Mouse (Mus musculus) gastrocnemius, adult 2 months (tissue): ENCODE measurements at regions not wholly inside any gene's neighbourhood (a gene's known extent, or its start where the extent isn't known, plus 50 kb on each side); places are given as distances from the start of the nearest gene placed in this dataset.

Source experiments
- DNase-seq: peaks from one replicate; pipeline ENCODE4 v3.0.0; 2022
- H3K27ac ChIP-seq: fragments of 200-600 bp; 2 replicates; pipeline ENCODE4 v1.8.1; 2022; ENCODE audit warnings: mild to moderate bottlenecking
- H3K4me3 ChIP-seq: fragments of 200-600 bp; 2 replicates; pipeline ENCODE4 v1.8.1; 2022; ENCODE audit warnings: mild to moderate bottlenecking, moderate library complexity
- CTCF ChIP-seq: fragments of 200-600 bp; IDR thresholded peaks from 2 replicates; pipeline ENCODE4 v1.8.1; 2022; ENCODE audit warnings: antibody characterized with exemption, mild to moderate bottlenecking, moderate library complexity
- intact Hi-C: fragments of 180-260 bp; cut with DNase I; formaldehyde crosslinking; loops from one replicate; pipeline ENCODE4 v1.15.1; 2025

GRCm38 (mm10) chr14:72371702-72372277 lies 119.8 kb downstream of the Gm9195 start:
- no peak overlapping the region for H3K4me3 ChIP-seq
- H3K27ac ChIP-seq, result no peak overlapping the region
- TF ChIP-seq CTCF, result peak; percentile 81
- intact Hi-C loops, result loop anchor here (10.0 kb wide), 1 partner anchor 1587 kb away; no protein-coding TSS in a partner anchor
- DNase-seq, result peak; percentile 66

DNA sequence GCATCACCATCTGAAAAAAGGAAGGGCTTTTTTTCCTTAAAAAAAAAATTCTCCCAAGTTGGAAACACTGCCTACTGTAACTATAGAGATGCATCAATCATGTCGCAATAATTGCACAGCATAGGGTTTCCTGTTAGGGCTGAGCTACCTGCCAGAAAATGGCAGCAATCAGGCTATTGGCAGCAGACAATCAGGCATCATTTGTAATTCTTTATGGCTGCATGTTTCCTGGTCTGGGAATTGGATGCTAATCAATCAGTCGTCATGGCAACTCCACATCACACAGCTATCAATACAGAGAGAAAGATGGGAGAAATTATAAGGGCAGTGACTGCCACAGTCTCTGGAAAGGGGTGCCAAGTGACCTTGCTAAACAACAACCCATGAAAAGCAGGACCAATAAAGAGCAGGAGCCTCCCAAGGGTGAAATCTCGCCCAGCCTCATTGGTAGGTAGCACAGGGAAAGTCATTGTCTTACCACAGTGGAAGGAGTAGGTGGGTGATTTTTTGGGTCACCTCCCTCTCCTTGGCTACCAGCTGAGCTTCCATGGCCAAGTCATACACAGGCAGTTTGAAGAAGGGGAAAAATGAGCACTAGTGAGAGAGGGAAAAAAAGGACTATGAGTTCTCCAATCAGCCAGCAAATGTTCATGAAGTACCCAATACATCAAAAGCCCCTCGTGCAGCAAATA lies 130.7 kb downstream of the Gm9195 start:
- no peak for DNase-seq
- intact Hi-C loops, result no loop called here
- TF ChIP-seq CTCF, result no peak
- no peak overlapping the region for H3K4me3 ChIP-seq
- H3K27ac ChIP-seq, result no peak overlapping the region

GRCm38 (mm10) chr14:72360181-72360580 lies 131.5 kb downstream of the Gm9195 start:
- Histone ChIP-seq H3K27ac (no peak overlapping the region), H3K4me3 (no peak overlapping the region)
- TF ChIP-seq CTCF, result no peak
- intact Hi-C loops, result no loop called here
- no peak for DNase-seq

GRCm38 (mm10) chr14:72357915-72358314 lies 133.7 kb downstream of the Gm9195 start:
- intact Hi-C loops, result no loop called here
- no peak for DNase-seq
- no peak for TF ChIP-seq CTCF
- H3K27ac ChIP-seq, result no peak overlapping the region
- H3K4me3 ChIP-seq, result no peak overlapping the region

GRCm38 (mm10) chr14:72342181-72342580 lies 149.5 kb downstream of the Gm9195 start:
- intact Hi-C loops, result no loop called here

DNA sequence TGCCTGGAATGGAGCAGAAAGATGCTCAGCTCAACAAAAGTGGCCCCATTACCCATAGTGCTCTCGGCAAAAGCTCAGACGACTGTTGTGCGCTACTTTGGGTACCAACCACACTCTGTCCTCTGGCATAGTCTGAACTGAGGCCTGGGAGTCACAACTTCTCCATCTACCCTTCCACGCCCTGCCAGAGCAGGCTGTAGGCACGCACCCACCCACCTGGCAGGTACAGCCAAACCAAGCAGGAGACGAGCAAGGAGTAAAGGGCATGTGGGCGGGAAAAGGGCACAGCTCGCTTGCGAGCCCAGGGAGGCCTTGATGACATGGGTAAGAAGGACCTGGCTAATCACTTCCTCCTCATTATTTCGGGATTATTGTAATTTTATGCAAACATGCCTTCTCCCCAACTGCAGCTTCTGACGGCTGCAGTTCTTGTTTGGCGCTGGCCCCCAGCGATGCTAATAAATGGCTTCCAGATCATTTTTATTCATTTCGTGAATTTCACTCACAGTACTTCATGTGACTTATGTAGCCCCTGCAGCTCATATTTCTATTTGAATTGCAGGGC lies 150.0 kb downstream of the Gm9195 start:
- H3K27ac ChIP-seq, result no peak overlapping the region
- no peak overlapping the region for H3K4me3 ChIP-seq
- intact Hi-C loops, result no loop called here
- DNase-seq, result no peak
- TF ChIP-seq CTCF, result no peak

More at GRCm38 (mm10) chr14:72342181-72342580, 149.5 kb downstream of the Gm9195 start:
- no peak for TF ChIP-seq CTCF
- Histone ChIP-seq H3K27ac (no peak overlapping the region), H3K4me3 (no peak overlapping the region)
- peak; percentile 18 for DNase-seq

- no peak overlapping the region for H3K4me3 ChIP-seq
- DNase-seq, result no peak
- no peak for TF ChIP-seq CTCF
- no peak overlapping the region for H3K27ac ChIP-seq
- intact Hi-C loops, result no loop called here
Measured at GRCm38 (mm10) chr14:72338046-72338445, 153.6 kb downstream of the Gm9195 start.

DNA sequence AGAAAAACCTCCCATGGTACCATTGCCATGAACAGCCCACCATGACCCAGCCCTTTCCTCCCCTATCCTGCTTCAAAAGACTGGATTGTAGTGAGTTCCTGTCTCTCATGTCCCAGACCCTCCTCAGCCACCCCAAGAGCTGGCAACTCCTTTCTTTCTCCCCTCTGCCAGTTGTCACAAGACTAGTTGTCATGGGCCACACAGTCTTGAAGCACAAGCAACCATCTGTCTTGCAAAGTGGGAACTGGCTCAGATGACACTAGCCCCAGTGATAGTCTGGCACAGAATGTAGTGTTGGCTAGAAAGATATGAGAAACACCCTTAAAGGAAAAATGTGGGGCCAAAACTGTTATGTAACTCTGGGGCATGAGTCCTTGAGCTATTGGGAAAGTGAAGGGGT lies 187.8 kb downstream of the Gm9195 start:
- no peak for TF ChIP-seq CTCF
- H3K4me3 ChIP-seq, result no peak overlapping the region
- intact Hi-C loops, result no loop called here
- H3K27ac ChIP-seq, result no peak overlapping the region
- no peak for DNase-seq

DNA sequence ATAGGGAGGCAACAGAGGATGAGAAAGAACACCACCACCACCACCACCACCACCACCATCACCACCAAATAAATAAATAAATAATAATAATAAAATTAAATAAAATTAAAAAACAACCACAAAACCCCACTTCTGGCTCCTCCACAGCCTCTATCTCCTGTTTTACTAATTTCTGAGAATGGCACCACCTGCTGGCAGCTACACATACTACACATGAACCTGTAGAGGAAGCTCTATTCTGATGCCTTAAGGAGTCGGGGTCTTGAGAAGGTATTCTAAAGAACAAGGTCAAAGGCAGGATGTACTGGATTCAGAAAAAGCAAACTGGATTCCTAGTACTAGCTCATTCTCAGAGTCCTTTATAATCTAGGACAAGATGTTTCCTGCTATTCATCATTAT lies 191.6 kb downstream of the Gm9195 start:
- H3K4me3 ChIP-seq, result no peak overlapping the region
- TF ChIP-seq CTCF, result peak; percentile 54
- H3K27ac ChIP-seq, result no peak overlapping the region
- intact Hi-C loops, result no loop called here
- DNase-seq, result no peak

DNA sequence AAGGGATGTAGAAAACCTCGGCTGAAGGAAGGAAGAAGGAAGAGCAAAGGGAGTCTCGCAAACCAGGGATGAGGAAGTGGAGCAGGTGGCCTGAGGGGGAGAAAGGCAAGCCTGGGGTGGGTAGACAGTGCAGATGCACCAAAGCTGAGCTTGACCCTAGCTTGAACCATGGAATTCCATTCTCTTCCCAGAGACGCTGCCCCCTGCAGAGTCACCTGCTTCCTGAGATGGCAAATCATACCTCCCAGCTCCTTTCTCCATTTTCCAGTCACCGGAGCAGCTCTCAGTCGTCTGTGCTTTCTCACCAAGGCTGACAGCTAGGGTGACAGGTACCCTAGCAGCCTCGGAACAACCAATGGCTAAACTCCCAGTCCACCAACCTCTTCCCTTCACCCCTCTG lies 197.0 kb downstream of the Gm9195 start:
- DNase-seq, result no peak
- no peak overlapping the region for H3K27ac ChIP-seq
- no peak overlapping the region for H3K4me3 ChIP-seq
- TF ChIP-seq CTCF, result no peak
- intact Hi-C loops, result loop anchor here (5.0 kb wide), 1 partner anchor 1512 kb away; no protein-coding TSS in a partner anchor

DNA sequence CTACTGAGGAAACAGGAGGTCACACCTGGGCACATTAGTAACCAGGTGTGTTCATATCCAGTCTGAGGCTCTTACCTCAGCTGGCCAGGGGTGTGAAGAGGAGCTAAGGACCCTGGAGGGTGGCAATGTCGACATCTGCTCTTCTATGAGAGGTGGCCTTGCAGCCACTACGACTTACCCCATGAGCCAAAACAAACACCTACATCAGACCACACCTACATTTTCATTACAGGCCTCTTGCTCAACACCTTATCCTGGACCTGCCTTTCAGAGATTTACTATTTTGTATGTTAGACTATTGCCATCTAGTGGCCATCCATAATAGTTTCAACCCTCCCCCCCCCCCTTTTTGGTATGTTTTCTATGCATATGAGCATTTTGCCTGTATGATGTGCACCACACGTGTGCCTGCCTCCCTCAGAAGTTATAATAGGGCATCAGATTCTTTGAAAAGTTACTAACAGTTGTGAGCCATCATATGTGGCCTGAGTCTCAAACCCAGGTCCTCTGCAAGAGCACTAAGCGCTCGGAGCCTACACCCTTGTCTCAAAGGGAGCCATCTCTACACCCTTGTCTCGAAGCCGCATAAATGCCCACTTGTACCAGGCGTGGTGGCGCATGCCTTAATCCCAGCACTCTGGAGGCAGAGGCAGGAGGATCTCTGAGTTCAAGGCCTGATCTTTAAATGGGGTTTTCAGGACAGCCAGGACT lies 197.8 kb downstream of the Gm9195 start:
- intact Hi-C loops, result no loop called here
- no peak overlapping the region for H3K27ac ChIP-seq
- no peak for DNase-seq
- peak; percentile 36 for TF ChIP-seq CTCF
- no peak overlapping the region for H3K4me3 ChIP-seq

DNA sequence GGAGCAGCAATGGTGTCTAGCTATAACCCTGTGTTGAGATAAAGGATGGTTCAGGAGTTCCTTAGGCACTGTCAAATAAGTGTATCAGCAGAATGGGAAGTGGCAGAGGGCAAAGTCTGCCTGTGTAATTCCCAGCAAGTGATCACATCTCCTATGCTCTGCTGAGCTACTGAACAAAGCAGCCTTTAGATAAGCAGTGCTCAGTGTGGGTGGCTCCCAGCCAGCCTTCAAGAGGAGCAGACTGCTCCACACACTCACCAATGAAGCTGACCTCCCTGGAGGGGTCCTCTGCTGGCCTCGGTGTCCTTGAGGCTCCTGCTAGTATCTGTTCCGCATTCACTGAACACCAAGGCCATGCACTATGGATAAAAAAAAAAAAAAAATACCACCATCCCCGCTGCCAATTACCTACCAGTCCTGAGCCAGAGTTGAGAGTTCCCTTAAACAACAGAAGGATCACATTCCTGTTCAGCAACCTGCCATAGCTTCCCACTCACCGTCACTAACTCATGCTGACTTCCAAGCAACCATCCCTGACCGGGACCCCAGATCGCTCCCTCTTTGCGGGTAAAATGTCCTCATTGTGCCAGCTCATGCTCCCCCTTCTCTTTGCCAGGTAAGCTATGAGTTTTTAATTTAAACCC lies 198.9 kb downstream of the Gm9195 start:
- intact Hi-C loops, result no loop called here

More for the DNA sequence above, 198.9 kb downstream of the Gm9195 start:
- Histone ChIP-seq H3K27ac (no peak overlapping the region), H3K4me3 (no peak overlapping the region)
- DNase-seq, result no peak
- no peak for TF ChIP-seq CTCF
